Mouse (Mus musculus) hindbrain, embryonic 10.5 days (tissue): ENCODE data around the gene Rbms3. TPM values are rescaled to one million over a fixed set of nuclear protein-coding genes. Genes with fewer than 3 reads are reported as not detected.
A peak's percentile ranks its signal among the peaks of the same experiment; 100 is the strongest.

ENCODE experiments used
- DNase-seq: peaks from one replicate; pipeline ENCODE4 v3.0.0-alpha.2; 2017; ENCODE audit warnings: low spot score
- H3K27ac ChIP-seq: fragments of 300-500 bp; sonication (generic); 2 replicates; pipeline ENCODE4 v1.5.1; 2016; ENCODE audit warnings: mild to moderate bottlenecking, moderate library complexity
- H3K27me3 ChIP-seq: fragments of 300-500 bp; sonication (generic); 2 replicates; pipeline ENCODE4 v1.6.1; 2016; ENCODE audit warnings: mild to moderate bottlenecking; ENCODE audit not compliant: poor library complexity, insufficient read depth, severe bottlenecking
- H3K36me3 ChIP-seq: fragments of 300-500 bp; sonication (generic); 2 replicates; pipeline ENCODE4 v1.6.1; 2016; ENCODE audit warnings: mild to moderate bottlenecking, moderate library complexity
- H3K4me1 ChIP-seq: fragments of 300-500 bp; sonication (generic); replicated peaks from 2 replicates; pipeline ENCODE4 v1.6.1; 2016; ENCODE audit warnings: mild to moderate bottlenecking
- H3K4me3 ChIP-seq: fragments of 300-500 bp; sonication (generic); 2 replicates; pipeline ENCODE4 v1.5.1; 2016; ENCODE audit warnings: mild to moderate bottlenecking, moderate library complexity
- H3K9me3 ChIP-seq: fragments of 300-500 bp; sonication (generic); 2 replicates; pipeline ENCODE4 v1.6.1; 2016; ENCODE audit warnings: mild to moderate bottlenecking, moderate library complexity
- WGBS: fragments of 180-500 bp; shearing (Covaris S2); methylation state at CpG from one replicate; pipeline ENCODE4 v1.1.7; 2016; 5-methylcytosine and 5-hydroxymethylcytosine counted together
- polyA plus RNA-seq: library from polyadenylated mRNA; unstranded; fragments of >200 nt; fragmentation: Nextera tagmentation; extraction: Ambion mirVana; gene quantifications from 2 replicates; pipeline ENCODE4 v1.2.1, GENCODE M21; 2016

The Rbms3 gene
- polyA plus RNA-seq, 1 experiment from 2014 or later = 22.1 TPM

GRCm38 (mm10) chr9:116980801-116981200 lies 648.9 kb downstream of the Rbms3 start:
- no peaks in the 10 kb centered on the region for H3K36me3 ChIP-seq
- no peak overlapping the region for H3K4me3 ChIP-seq
- H3K27ac ChIP-seq = no peak overlapping the region
- no peak for DNase-seq
- no peaks in the 10 kb centered on the region for H3K9me3 ChIP-seq
- WGBS = 88% methylated on average over 5 of the region's 5 CpGs
- H3K27me3 ChIP-seq = no peaks in the 10 kb centered on the region
- H3K4me1 ChIP-seq = no peaks in the 10 kb centered on the region

GRCm38 (mm10) chr9:116977428-116977827 lies 652.3 kb downstream of the Rbms3 start:
- H3K9me3 ChIP-seq = peaks cover 3% of the 10 kb centered on the region; the same call in 1 of the 2 replicates
- WGBS = 87% methylated on average over 6 of the region's 6 CpGs
- H3K4me1 ChIP-seq = no peaks in the 10 kb centered on the region
- H3K27me3 ChIP-seq = no peaks in the 10 kb centered on the region
- DNase-seq = no peak
- H3K36me3 ChIP-seq = no peaks in the 10 kb centered on the region
- no peak overlapping the region for H3K4me3 ChIP-seq
- no peak overlapping the region for H3K27ac ChIP-seq

GRCm38 (mm10) chr9:116976575-116977408 lies 652.9 kb downstream of the Rbms3 start:
- whole genome bisulfite sequencing = 92% methylated on average over 21 of the region's 21 CpGs
- Histone ChIP-seq H3K4me3 (no peak overlapping the region), H3K27me3 (no peaks in the 10 kb centered on the region), H3K27ac (no peak overlapping the region), H3K36me3 (no peaks in the 10 kb centered on the region), H3K4me1 (no peaks in the 10 kb centered on the region), H3K9me3 (peaks cover 3% of the 10 kb centered on the region; the same call in 1 of the 2 replicates)
- no peak for DNase-seq

- no peaks in the 10 kb centered on the region for H3K36me3 ChIP-seq
- WGBS = 92% methylated on average over 4 of the region's 4 CpGs
Measured at GRCm38 (mm10) chr9:116975269-116975668, 654.4 kb downstream of the Rbms3 start.

GRCm38 (mm10) chr9:116974134-116974533 lies 655.6 kb downstream of the Rbms3 start:
- 95% methylated on average over 3 of the region's 3 CpGs for WGBS

More at GRCm38 (mm10) chr9:116975269-116975668, 654.4 kb downstream of the Rbms3 start:
- Histone ChIP-seq H3K27ac (no peak overlapping the region), H3K4me1 (no peaks in the 10 kb centered on the region), H3K27me3 (no peaks in the 10 kb centered on the region), H3K4me3 (no peak overlapping the region), H3K9me3 (peaks cover 3% of the 10 kb centered on the region; the same call in 1 of the 2 replicates)
- DNase-seq = no peak

GRCm38 (mm10) chr9:116973594-116973993 lies 656.1 kb downstream of the Rbms3 start:
- H3K36me3 ChIP-seq = no peaks in the 10 kb centered on the region
- DNase-seq = no peak
- WGBS = 38% methylated on average over 2 of the region's 2 CpGs
- no peaks in the 10 kb centered on the region for H3K27me3 ChIP-seq
- H3K27ac ChIP-seq = no peak overlapping the region
- no peaks in the 10 kb centered on the region for H3K4me1 ChIP-seq
- peaks cover 3% of the 10 kb centered on the region; the same call in 1 of the 2 replicates for H3K9me3 ChIP-seq
- no peak overlapping the region for H3K4me3 ChIP-seq

More at GRCm38 (mm10) chr9:116974134-116974533, 655.6 kb downstream of the Rbms3 start:
- DNase-seq = no peak
- Histone ChIP-seq H3K27ac (no peak overlapping the region), H3K4me3 (no peak overlapping the region), H3K27me3 (no peaks in the 10 kb centered on the region), H3K4me1 (no peaks in the 10 kb centered on the region), H3K9me3 (peaks cover 3% of the 10 kb centered on the region; the same call in 1 of the 2 replicates), H3K36me3 (no peaks in the 10 kb centered on the region)

DNA sequence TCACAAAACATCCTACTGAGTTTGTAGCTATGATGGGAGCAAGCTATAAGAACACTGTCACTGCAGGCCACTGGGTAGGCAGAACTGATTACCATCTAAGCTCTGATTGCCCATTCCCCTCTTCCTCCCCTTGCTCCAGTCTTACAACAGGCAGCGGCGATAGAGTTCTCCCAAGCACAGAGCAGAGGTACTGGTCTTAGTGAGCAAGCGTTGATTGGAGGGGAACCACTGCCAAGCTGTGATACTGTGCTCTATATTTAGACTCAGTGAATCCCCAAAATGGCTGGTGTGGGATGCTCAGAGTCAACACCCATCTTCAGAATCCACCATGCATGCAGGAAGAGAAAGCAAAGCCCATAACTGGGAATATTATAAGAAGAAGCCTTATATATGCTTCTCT lies 662.4 kb downstream of the Rbms3 start:
- Histone ChIP-seq H3K27ac (no peak overlapping the region), H3K27me3 (no peaks in the 10 kb centered on the region), H3K4me3 (no peak overlapping the region), H3K36me3 (no peaks in the 10 kb centered on the region), H3K9me3 (no peaks in the 10 kb centered on the region), H3K4me1 (peaks cover 8% of the 10 kb centered on the region; the same call in 1 of the 2 replicates)
- WGBS = 100% methylated on average over 3 of the region's 3 CpGs
- no peak for DNase-seq

DNA sequence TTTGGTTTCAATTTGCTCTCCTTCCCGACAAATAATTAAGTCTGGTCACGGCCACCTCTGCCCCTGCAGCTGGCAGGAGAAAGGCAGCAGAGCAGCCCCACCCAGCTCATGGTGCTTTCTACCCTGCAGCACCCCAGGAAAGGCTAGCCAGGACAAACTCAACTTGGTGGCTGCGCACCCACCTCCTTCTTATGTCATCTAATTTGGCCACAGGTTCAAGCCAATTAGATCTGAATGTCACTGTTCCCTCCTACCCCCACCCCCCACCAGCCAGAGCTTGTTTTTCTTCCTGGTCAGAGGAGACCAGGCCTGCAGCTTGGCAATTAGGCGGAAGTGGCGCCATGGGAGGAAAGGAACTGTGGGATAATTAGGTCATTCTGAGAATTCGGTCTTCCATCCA lies 664.0 kb downstream of the Rbms3 start:
- no peaks in the 10 kb centered on the region for H3K36me3 ChIP-seq
- no peak for DNase-seq
- 68% methylated on average over 6 of the region's 6 CpGs for WGBS
- H3K9me3 ChIP-seq = peaks cover 4% of the 10 kb centered on the region; the same call in 1 of the 2 replicates
- no peak overlapping the region for H3K4me3 ChIP-seq
- H3K27ac ChIP-seq = peak overlapping the region; percentile 43; the same call in 1 of the 2 replicates
- H3K4me1 ChIP-seq = peaks cover 8% of the 10 kb centered on the region; the same call in 1 of the 2 replicates
- no peaks in the 10 kb centered on the region for H3K27me3 ChIP-seq

- DNase-seq = no peak
- H3K27ac ChIP-seq = no peak overlapping the region
- H3K36me3 ChIP-seq = no peaks in the 10 kb centered on the region
- H3K27me3 ChIP-seq = no peaks in the 10 kb centered on the region
- 84% methylated on average over 2 of the region's 2 CpGs for WGBS
- no peak overlapping the region for H3K4me3 ChIP-seq
- peaks cover 5% of the 10 kb centered on the region; the same call in 1 of the 2 replicates for H3K9me3 ChIP-seq
- H3K4me1 ChIP-seq = no peaks in the 10 kb centered on the region
Measured at GRCm38 (mm10) chr9:116956156-116956555, 673.6 kb downstream of the Rbms3 start.

DNA sequence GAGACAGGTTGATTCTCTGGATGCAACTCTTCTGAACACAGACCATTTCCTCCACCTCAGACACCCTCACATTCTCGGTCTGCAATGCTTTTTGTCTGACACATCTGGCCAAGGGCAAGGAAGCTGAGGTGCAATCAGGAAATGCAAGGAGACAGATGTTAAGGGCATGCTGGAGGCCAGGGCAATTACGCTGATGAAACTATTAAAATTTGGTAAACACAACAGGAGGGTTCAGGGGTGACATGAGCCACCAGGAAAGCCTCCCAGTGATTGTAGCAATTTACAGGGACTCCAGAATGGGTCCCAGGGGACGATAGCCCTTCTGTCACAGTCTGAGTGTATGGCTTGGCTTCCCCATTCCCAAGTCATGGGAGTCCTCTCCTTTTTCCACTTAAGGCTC lies 681.5 kb downstream of the Rbms3 start:
- 80% methylated on average over 3 of the region's 3 CpGs for WGBS

DNA sequence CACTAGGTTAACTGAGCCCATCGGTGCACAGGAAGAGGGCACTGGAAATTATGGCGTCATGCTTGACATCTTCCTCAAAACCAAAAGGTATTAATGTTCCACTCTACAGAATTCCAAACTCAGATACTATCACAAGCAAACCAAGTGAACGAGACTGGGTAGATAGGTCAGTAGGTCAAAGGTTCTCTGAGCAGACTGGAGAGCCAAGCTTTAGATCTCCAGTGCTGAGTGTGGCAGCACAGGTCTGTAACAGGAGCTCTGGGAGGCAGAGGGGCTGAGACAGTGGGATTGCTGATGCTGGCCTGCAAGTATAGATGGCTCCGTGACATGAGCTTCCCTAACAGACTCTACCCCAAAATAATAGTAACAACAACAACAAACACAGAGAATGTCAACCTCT lies 682.3 kb downstream of the Rbms3 start:
- 71% methylated on average over 4 of the region's 4 CpGs for WGBS
- H3K27ac ChIP-seq = no peak overlapping the region
- H3K4me1 ChIP-seq = peaks cover 7% of the 10 kb centered on the region
- H3K4me3 ChIP-seq = no peak overlapping the region
- H3K27me3 ChIP-seq = no peaks in the 10 kb centered on the region
- no peak for DNase-seq
- no peaks in the 10 kb centered on the region for H3K36me3 ChIP-seq
- H3K9me3 ChIP-seq = no peaks in the 10 kb centered on the region

More for the DNA sequence above, 681.5 kb downstream of the Rbms3 start:
- no peak overlapping the region for H3K4me3 ChIP-seq
- no peaks in the 10 kb centered on the region for H3K36me3 ChIP-seq
- no peaks in the 10 kb centered on the region for H3K27me3 ChIP-seq
- H3K27ac ChIP-seq = no peak overlapping the region
- peaks cover 7% of the 10 kb centered on the region for H3K4me1 ChIP-seq
- no peak for DNase-seq
- H3K9me3 ChIP-seq = no peaks in the 10 kb centered on the region

- WGBS = 88% methylated on average over 3 of the region's 3 CpGs
- H3K9me3 ChIP-seq = no peaks in the 10 kb centered on the region
- H3K27ac ChIP-seq = no peak overlapping the region
- no peaks in the 10 kb centered on the region for H3K27me3 ChIP-seq
- no peak overlapping the region for H3K4me3 ChIP-seq
- peaks cover 7% of the 10 kb centered on the region for H3K4me1 ChIP-seq
- no peaks in the 10 kb centered on the region for H3K36me3 ChIP-seq
- DNase-seq = no peak
Measured at GRCm38 (mm10) chr9:116946787-116947186, 682.9 kb downstream of the Rbms3 start.

DNA sequence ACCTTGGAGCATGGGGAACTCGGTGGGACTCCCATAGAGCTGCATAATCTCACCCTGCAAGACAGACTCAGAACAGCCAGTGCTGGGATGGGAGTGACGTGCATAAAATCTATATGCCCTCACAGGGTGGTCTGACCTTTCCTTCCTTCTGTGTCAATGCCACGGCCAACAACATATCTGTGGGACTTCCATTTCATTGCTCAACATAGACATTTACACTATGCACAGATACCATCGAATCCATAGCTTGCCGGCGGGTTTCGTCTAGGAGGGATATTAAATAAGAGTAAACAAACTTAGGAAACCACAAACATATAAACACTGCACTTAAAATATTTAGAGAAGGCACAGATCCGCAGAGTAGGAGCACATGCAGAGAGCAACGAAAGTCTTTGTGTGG lies 684.0 kb downstream of the Rbms3 start:
- Histone ChIP-seq H3K27ac (no peak overlapping the region), H3K4me1 (peaks cover 7% of the 10 kb centered on the region), H3K36me3 (no peaks in the 10 kb centered on the region), H3K27me3 (no peaks in the 10 kb centered on the region), H3K4me3 (no peak overlapping the region), H3K9me3 (no peaks in the 10 kb centered on the region)
- DNase-seq = no peak
- WGBS = 90% methylated on average over 9 of the region's 9 CpGs
